Mouse (Mus musculus): Measurements from ENCODE around the gene Cdh12. TPM values are rescaled to one million over a fixed set of nuclear protein-coding genes. Genes with fewer than 3 reads are reported as not detected.

The Cdh12 gene
- total and polyA plus RNA-seq, 3 experiments = not detected

GRCm38 (mm10) chr15:20944000-20944399 is 494.9 kb downstream of the Cdh12 start:
- no peaks in the 10 kb centered on the region for H3K4me1 ChIP-seq (ENCODE audit: control insufficient read depth in 1 of 2, insufficient read depth in 2 of 2, low read length in 2 of 2)
- H3K79me2 ChIP-seq (ENCODE audit: control insufficient read depth, insufficient read depth, low read length, poor library complexity) = no peaks in the 10 kb centered on the region
- no peaks in the 10 kb centered on the region for H3K27me3 ChIP-seq (ENCODE audit: control insufficient read depth in 1 of 2, insufficient read depth in 2 of 2, low read length in 2 of 2)
- no peak overlapping the region for H3K4me3 ChIP-seq (ENCODE audit: control insufficient read depth in 1 of 2, insufficient read depth in 1 of 2, low read depth in 2 of 2, low read length in 2 of 2)
- no peak overlapping the region for H3K27ac ChIP-seq (ENCODE audit: control insufficient read depth, low read depth, low read length)
- no peaks in the 10 kb centered on the region for H3K36me3 ChIP-seq (ENCODE audit: control insufficient read depth in 1 of 2, insufficient read depth in 2 of 2, low read length in 2 of 2)
- no peak for TF ChIP-seq USF2 (IDR thresholded peaks at IDR 0.05; ENCODE audit: borderline replicate concordance in 1 of 2, insufficient read depth in 1 of 2, low read depth in 1 of 2, low read length in 2 of 2)
- DNase-seq (ENCODE audit: low read depth, low spot score) = no peak
- H3K9me3 ChIP-seq (replicated peaks; ENCODE audit: insufficient read depth, low read length) = no peaks in the 10 kb centered on the region
- H3K9ac ChIP-seq (ENCODE audit: control insufficient read depth, low read depth, low read length, poor library complexity, severe bottlenecking) = no peak overlapping the region

GRCm38 (mm10) chr15:20967463-20967862 is 518.4 kb downstream of the Cdh12 start:
- H3K4me3 ChIP-seq (ENCODE audit: control insufficient read depth in 1 of 2, insufficient read depth in 1 of 2, low read depth in 2 of 2, low read length in 2 of 2) = no peak overlapping the region
- TF ChIP-seq MYB (IDR thresholded peaks at IDR 0.05; ENCODE audit: low read depth, low read length) = no peak
- no peak for TF ChIP-seq CTCF (IDR thresholded peaks at IDR 0.05 in 2 of 3, conservative IDR thresholded peaks at IDR 0.05 in 1 of 3; ENCODE audit: control insufficient read depth in 1 of 3, insufficient read depth in 1 of 3, low read depth in 2 of 3, low read length in 3 of 3, poor library complexity in 1 of 3, severe bottlenecking in 1 of 3)
- TF ChIP-seq ETS1 (IDR thresholded peaks at IDR 0.05; ENCODE audit: low read depth, low read length) = no peak
- no peak for TF ChIP-seq ZMIZ1 (IDR thresholded peaks at IDR 0.05; ENCODE audit: low read depth, low read length)
- no peak for TF ChIP-seq RCOR1 (IDR thresholded peaks at IDR 0.05; ENCODE audit: low read depth, low read length)
- H3K4me1 ChIP-seq (ENCODE audit: control insufficient read depth in 1 of 2, insufficient read depth in 2 of 2, low read length in 2 of 2) = no peaks in the 10 kb centered on the region
- no peak overlapping the region for H3K27ac ChIP-seq (ENCODE audit: control insufficient read depth, low read depth, low read length)
- H3K79me2 ChIP-seq (ENCODE audit: control insufficient read depth, insufficient read depth, low read length, poor library complexity) = no peaks in the 10 kb centered on the region
- H3K9me3 ChIP-seq (replicated peaks; ENCODE audit: insufficient read depth, low read length) = no peaks in the 10 kb centered on the region
- H3K9ac ChIP-seq (ENCODE audit: control insufficient read depth, low read depth, low read length, poor library complexity, severe bottlenecking) = no peak overlapping the region
- DNase-seq (ENCODE audit: low read depth, low spot score) = no peak
- H3K36me3 ChIP-seq (ENCODE audit: control insufficient read depth in 1 of 2, insufficient read depth in 2 of 2, low read length in 2 of 2) = no peaks in the 10 kb centered on the region
- H3K27me3 ChIP-seq (ENCODE audit: control insufficient read depth in 1 of 2, insufficient read depth in 2 of 2, low read length in 2 of 2) = no peaks in the 10 kb centered on the region

- no peaks in the 10 kb centered on the region for H3K36me3 ChIP-seq (ENCODE audit: control insufficient read depth in 1 of 2, insufficient read depth in 2 of 2, low read length in 2 of 2)
- H3K9ac ChIP-seq (ENCODE audit: control insufficient read depth, low read depth, low read length, poor library complexity, severe bottlenecking) = no peak overlapping the region
- H3K9me3 ChIP-seq (replicated peaks; ENCODE audit: insufficient read depth, low read length) = no peaks in the 10 kb centered on the region
- H3K79me2 ChIP-seq (ENCODE audit: control insufficient read depth, insufficient read depth, low read length, poor library complexity) = no peaks in the 10 kb centered on the region
- no peaks in the 10 kb centered on the region for H3K4me1 ChIP-seq (ENCODE audit: control insufficient read depth in 1 of 2, insufficient read depth in 2 of 2, low read length in 2 of 2)
- no peaks in the 10 kb centered on the region for H3K27me3 ChIP-seq (ENCODE audit: control insufficient read depth in 1 of 2, insufficient read depth in 2 of 2, low read length in 2 of 2)
- no peak for DNase-seq (ENCODE audit: low read depth, low spot score)
- TF ChIP-seq USF2 (IDR thresholded peaks at IDR 0.05; ENCODE audit: borderline replicate concordance in 1 of 2, insufficient read depth in 1 of 2, low read depth in 1 of 2, low read length in 2 of 2) = no peak
- no peak for TF ChIP-seq TCF12 (IDR thresholded peaks at IDR 0.05; ENCODE audit: low read depth, low read length)
- TF ChIP-seq MAX (IDR thresholded peaks at IDR 0.05; ENCODE audit: low read length) = no peak
- no peak for TF ChIP-seq GABPA (IDR thresholded peaks at IDR 0.05; ENCODE audit: low read depth, low read length)
- no peak for TF ChIP-seq TAL1 (IDR thresholded peaks at IDR 0.05; ENCODE audit: low read length)
- no peak for TF ChIP-seq JUND (IDR thresholded peaks at IDR 0.05; ENCODE audit: low read depth, low read length)
- TF ChIP-seq HCFC1 (IDR thresholded peaks at IDR 0.05; ENCODE audit: low read depth, low read length) = no peak
- no peak for TF ChIP-seq E2F4 (IDR thresholded peaks at IDR 0.05; ENCODE audit: borderline replicate concordance, low read depth, low read length)
- TF ChIP-seq RAD21 (IDR thresholded peaks at IDR 0.05; ENCODE audit: low read depth, low read length) = no peak
- TF ChIP-seq TBP (IDR thresholded peaks at IDR 0.05; ENCODE audit: low read depth, low read length) = no peak
- no peak for TF ChIP-seq CHD2 (IDR thresholded peaks at IDR 0.05; ENCODE audit: low read length)
- no peak overlapping the region for H3K27ac ChIP-seq (ENCODE audit: control insufficient read depth, low read depth, low read length)
- H3K4me3 ChIP-seq (ENCODE audit: control insufficient read depth in 1 of 2, insufficient read depth in 1 of 2, low read depth in 2 of 2, low read length in 2 of 2) = no peak overlapping the region
Observed at GRCm38 (mm10) chr15:20971041-20971440, 522.0 kb downstream of the Cdh12 start.

Data from MEL (cell line).